Mouse (Mus musculus): Measurements from ENCODE around the gene Tulp1. TPM values are rescaled to one million over a fixed set of nuclear protein-coding genes. Genes with fewer than 3 reads are reported as not detected.
"Not testable (repeated sequence)": the region's sequence is repeated elsewhere in the genome, so short reads cannot be mapped to it uniquely, and the experiment has no call there.

The Tulp1 gene
- total RNA-seq, 2 experiments from 2014 or later, result not detected

GRCm38 (mm10) chr17:28371941-28372340 lies 6.9 kb upstream of the Tulp1 start:
- no peak for DNase-seq (ENCODE audit: low spot score in 2 of 2)
- intact Hi-C loops (cut with DNase I), result no loop called here

GRCm38 (mm10) chr17:28371286-28371685 lies 6.3 kb upstream of the Tulp1 start:
- intact Hi-C loops (cut with DNase I), result no loop called here
- DNase-seq (ENCODE audit: low spot score in 2 of 2), result no peak

GRCm38 (mm10) chr17:28369056-28369455 lies 4.0 kb upstream of the Tulp1 start:
- no peak for DNase-seq (ENCODE audit: low spot score in 2 of 2)
- intact Hi-C loops (cut with DNase I), result no loop called here

GRCm38 (mm10) chr17:28368449-28368848 lies 3.4 kb upstream of the Tulp1 start:
- intact Hi-C loops (cut with DNase I), result no loop called here
- DNase-seq (ENCODE audit: low spot score in 2 of 2), result peak; percentile 29 to 30

- no peak for DNase-seq (ENCODE audit: low spot score in 2 of 2)
- intact Hi-C loops (cut with DNase I), result no loop called here
Measured at GRCm38 (mm10) chr17:28363507-28363906, 1.5 kb downstream of the Tulp1 start.

GRCm38 (mm10) chr17:28362653-28363292 lies 2.2 kb downstream of the Tulp1 start:
- intact Hi-C loops (cut with DNase I), result no loop called here
- DNase-seq (ENCODE audit: low spot score in 2 of 2), result no peak

GRCm38 (mm10) chr17:28361921-28362652 lies 2.9 kb downstream of the Tulp1 start:
- intact Hi-C loops (cut with DNase I), result no loop called here
- DNase-seq (ENCODE audit: low spot score in 2 of 2), result no peak

GRCm38 (mm10) chr17:28360531-28361277 lies 4.3 kb downstream of the Tulp1 start:
- intact Hi-C loops (cut with DNase I), result no loop called here
- DNase-seq (ENCODE audit: low spot score in 2 of 2), result no peak

GRCm38 (mm10) chr17:28358576-28359261 lies 6.3 kb downstream of the Tulp1 start:
- intact Hi-C loops (cut with DNase I), result not testable (repeated sequence)

GRCm38 (mm10) chr17:28355871-28356270 lies 9.2 kb downstream of the Tulp1 start:
- no peak for DNase-seq (ENCODE audit: low spot score in 2 of 2)
- intact Hi-C loops (cut with DNase I), result no loop called here

More at GRCm38 (mm10) chr17:28358576-28359261, 6.3 kb downstream of the Tulp1 start:
- not testable (repeated sequence) for DNase-seq (ENCODE audit: low spot score in 2 of 2)

- intact Hi-C loops (cut with DNase I), result no loop called here
- DNase-seq (ENCODE audit: low spot score in 2 of 2), result no peak
Measured at GRCm38 (mm10) chr17:28352018-28352417, 13.0 kb downstream of the Tulp1 start.

GRCm38 (mm10) chr17:28351353-28351890 lies 13.6 kb downstream of the Tulp1 start:
- no peak for DNase-seq (ENCODE audit: low spot score in 2 of 2)
- intact Hi-C loops (cut with DNase I), result no loop called here

- DNase-seq (ENCODE audit: low spot score in 2 of 2), result no peak
- intact Hi-C loops (cut with DNase I), result no loop called here
Measured at GRCm38 (mm10) chr17:28350466-28351352, 14.3 kb downstream of the Tulp1 start, which contains the start of gene Tead3. TSS of gene Tead3 (minus strand) at chr17:28350817.

GRCm38 (mm10) chr17:28349901-28350465 lies 15.0 kb downstream of the Tulp1 start:
- DNase-seq (ENCODE audit: low spot score in 2 of 2), result no peak

GRCm38 (mm10) chr17:28349264-28349880 lies 15.7 kb downstream of the Tulp1 start:
- DNase-seq (ENCODE audit: low spot score in 2 of 2), result no peak
- intact Hi-C loops (cut with DNase I), result no loop called here

More at GRCm38 (mm10) chr17:28349901-28350465, 15.0 kb downstream of the Tulp1 start:
- intact Hi-C loops (cut with DNase I), result no loop called here

- intact Hi-C loops (cut with DNase I), result no loop called here
- DNase-seq (ENCODE audit: low spot score in 2 of 2), result no peak
Measured at GRCm38 (mm10) chr17:28348211-28348610, 16.8 kb downstream of the Tulp1 start.

GRCm38 (mm10) chr17:28347327-28347726 lies 17.7 kb downstream of the Tulp1 start:
- intact Hi-C loops (cut with DNase I), result no loop called here
- DNase-seq (ENCODE audit: low spot score in 2 of 2), result no peak

GRCm38 (mm10) chr17:28345882-28346281 lies 19.1 kb downstream of the Tulp1 start:
- DNase-seq (ENCODE audit: low spot score in 2 of 2), result no peak
- intact Hi-C loops (cut with DNase I), result no loop called here
